Mouse (Mus musculus): ENCODE data around the gene Mpl.

Gene Mpl

DNA sequence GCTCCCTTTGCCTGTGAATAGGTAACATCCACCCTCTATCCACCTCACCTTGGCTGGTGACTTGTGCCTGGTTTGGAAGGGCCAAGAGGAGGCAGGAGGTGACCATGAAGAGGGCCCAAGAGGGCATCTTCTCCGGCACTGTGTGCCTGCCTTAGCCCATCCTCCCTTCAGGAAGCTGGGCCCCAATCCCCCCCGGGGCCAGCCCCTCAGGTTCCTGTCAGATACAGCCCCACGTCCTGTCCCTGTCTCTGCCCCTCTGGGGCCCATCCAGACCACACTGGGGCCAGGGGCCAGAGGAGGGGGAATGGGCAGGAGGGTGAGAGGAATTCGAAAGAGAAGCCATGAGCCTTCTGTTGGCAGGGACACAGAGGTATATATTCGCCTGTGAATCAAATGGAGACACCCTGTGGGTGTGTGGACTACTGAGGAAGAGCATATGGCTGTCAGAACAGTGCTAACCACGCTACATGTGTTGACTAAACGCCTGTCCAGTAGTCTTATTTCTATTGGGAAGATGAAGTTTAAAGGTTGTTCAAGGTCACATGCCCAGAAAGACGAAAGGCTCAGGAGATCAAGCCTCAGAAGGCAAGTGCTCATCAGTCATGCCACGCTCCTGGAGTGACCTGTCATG, at the start of gene Mpl:
Mpl (minus strand) TSS at position 169 of the 631 bp plus-strand sequence.
- no peak for DNase-seq (ENCODE audit: low spot score)

DNA sequence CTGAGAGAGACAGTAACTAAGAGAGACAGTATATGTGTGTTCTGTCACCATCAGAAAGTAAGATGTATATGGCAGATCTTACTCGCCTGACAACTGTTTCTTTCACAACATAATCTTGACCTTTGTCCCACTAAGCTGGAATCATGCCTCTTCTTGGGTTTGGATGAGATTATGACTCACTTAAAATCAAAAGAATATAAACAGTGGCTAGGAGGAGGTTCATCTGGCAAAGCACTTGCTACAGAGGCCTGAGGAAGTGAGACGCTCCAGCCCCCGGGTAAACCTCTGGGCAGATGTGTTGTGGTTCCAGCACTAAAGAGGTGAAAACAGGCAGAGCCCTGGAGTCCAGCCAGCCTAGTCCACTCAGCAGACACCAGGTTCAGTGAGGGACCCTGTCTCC, 48.2 kb upstream of the Mpl start:
- DNase-seq (ENCODE audit: low spot score) = peak; percentile 10

DNA sequence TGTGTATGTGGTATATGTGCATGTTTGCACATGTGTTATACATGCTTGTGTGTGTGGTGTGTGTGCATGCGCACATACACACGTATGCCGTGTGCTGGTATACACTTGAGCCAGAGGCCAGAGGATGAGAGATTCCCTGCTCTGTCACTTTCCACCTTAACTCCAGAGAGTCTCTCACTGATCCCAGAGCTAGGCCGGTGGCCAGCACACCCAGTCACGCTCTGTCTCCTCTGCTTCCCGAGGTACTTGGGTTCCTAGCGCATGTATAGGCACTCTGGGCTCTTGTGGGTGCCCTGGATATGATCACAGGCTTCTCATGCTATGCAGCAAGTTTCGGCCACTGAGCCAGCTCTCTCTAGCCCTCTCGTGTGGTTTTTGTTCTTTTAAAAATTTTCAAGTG, 43.5 kb upstream of the Mpl start:
- no peak for DNase-seq (ENCODE audit: low spot score)

DNA sequence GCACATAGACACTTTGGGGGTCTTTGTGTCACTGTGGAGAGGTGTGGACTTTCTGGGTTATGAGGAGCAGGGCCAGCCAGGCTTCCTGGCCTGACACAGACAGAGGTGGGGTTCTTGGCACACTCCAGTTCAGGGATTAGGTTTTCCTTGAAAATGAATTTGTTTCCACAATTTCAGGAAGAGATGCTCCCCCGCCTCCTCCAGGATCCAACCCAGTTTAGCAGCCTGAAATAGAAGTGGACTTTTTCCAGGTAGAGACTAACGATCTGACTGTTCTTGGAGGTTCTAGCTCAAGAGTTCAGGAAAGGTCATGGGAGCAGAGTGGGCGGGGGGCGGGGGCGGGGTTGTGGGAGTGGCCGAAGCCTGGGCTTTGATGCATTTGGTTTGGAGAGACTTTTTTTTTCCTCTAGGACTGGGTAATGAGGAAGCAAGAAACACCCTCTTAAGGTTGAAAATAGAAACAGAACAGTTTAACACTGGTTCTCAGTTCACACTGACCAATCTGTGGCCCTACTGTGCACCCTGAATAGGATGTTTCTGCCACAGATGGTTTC, 42.9 kb upstream of the Mpl start:
- DNase-seq (ENCODE audit: low spot score) = no peak

DNA sequence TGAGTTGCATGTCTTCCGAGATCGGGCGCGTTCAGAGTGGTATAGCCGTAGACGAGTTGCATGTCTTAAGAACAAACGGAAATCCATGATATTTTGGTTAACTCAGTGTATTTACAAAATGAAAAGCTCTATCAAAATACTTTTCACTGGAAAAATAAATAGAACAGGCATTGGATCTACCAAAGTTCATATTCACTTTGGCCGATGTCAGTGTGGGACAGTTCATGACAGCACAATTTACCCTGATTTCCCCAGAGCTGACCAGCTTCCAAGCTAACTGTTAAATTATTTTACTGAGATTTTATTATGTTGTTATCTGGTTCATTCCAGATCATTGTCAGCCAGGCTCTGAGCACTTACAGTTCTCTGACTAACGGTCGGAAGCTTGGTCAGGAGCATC, 33.1 kb upstream of the Mpl start:
- no peak for DNase-seq (ENCODE audit: low spot score)

DNA sequence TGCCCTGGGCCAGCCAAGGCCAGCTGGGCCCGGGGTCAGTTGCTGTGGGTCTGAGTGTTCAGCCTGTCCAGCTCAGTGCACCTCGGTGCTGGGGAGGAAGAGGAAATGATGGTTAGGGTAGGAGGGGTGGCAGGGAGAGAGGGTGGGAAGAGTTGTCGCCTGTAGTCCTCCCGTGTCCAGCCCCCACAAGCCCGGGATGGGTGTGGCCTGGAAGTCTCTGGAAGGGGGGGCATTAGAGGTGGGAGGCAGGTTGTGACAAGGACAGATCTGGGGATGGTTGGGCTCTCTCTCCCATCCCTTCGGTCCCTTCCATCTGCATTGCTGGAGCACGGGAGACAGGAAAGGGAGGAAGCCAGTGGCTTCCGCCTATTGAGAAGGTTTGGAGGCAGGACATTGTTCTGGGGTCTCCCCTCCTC, 32.4 kb upstream of the Mpl start, which contains the start of gene Tie1:
Tie1 (minus strand) TSS at position 345 of the 416 bp plus-strand sequence.
- DNase-seq (ENCODE audit: low spot score) = no peak

DNA sequence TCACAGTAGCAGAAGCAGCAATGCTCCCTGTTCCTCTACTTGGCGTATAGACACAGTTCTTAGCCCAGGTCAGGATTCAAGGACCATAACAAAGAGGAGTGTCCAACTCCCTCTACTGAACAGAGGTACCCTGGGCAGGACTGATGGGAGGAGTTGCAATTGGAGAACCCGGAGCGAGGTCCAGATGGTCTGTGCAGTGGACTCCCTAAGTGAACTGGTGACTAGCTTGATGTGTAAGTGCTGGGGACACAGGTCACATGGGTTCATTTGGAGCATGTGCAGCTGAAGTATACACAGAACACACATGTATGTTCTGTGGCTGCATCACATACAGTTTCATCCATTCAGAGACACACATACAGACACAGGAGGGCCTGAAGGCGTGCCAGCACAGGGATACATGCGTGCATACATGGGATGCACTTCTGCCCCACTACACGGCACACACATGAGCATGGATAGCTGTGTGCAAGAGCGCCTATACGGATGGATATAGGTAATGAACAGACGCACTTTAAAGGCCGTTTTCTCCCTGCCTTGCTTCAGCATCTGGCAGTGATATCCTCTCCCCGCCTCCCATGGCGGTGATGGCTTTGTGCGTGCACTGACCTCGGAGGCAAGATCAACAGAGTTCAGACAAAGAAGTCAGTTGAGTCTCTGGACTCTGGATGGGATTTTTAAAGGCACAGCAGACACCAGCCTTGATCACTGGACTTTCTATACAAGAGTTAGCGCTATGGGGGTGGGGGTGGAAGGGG, 19.6 kb upstream of the Mpl start:
- DNase-seq (ENCODE audit: low spot score) = no peak

DNA sequence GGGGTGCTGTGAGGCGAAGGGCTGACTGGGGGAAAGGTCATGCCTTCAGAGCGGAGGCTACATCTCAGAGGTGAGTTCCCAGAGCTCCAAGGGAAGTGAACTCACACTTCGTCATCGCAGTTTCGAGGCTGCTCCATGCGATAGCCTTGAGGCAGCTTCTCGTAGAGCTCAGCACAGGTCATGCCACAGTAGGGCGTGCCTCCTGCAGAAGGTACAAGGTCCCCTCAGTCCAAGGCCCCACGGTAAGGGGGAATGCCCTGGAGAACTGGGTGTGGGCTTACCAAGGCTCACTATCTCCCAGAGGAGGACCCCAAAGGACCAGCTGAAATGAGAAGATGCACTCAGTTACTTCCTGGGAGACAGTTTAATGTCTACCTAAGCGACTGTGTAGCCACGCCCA, 15.4 kb upstream of the Mpl start:
- DNase-seq (ENCODE audit: low spot score) = no peak

DNA sequence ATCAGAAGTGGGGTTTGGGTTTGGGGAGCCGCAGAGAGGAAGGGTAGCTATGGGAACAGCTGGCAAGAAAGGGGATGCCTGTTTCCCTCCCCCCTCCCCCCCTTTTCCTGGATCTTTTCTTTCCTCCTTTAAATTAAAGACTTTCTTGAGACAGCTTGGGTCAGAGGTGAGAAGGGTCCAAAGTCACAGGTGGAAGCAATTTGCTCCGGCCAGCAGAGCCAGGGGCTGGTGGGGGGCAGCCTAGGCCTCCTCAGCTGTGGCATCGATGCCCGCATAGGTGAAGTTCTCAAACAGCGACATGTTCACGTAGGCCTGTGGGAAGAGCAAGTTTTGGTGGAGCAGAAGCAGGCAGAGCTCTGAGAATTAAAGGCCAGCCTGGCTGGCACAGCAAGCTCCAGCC, 14.0 kb upstream of the Mpl start:
- DNase-seq (ENCODE audit: low spot score) = no peak

DNA sequence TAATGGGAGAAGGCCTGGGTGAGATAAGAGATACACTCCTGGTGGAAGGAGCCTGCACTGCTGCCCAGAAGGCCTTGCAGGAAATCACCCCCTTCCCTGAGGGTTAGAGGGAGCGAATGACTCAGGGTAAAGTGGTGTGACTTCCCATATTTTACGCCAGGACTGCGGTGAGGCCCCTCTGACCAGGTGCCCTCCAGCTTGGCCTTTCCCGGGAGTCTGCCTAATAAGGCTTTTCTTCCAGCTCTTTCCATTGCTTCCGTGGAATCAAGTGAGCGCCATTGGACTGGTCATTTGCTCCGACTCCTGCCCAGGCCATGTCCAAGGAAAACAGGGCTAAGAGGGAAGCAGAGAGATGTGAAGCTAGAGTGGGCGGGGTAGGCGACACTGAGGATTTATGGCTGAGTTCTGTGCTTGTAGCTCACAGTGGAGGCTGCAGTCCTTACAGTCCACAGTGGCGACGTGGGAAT, 8.4 kb upstream of the Mpl start:
- DNase-seq (ENCODE audit: low spot score) = peak; percentile 76

DNA sequence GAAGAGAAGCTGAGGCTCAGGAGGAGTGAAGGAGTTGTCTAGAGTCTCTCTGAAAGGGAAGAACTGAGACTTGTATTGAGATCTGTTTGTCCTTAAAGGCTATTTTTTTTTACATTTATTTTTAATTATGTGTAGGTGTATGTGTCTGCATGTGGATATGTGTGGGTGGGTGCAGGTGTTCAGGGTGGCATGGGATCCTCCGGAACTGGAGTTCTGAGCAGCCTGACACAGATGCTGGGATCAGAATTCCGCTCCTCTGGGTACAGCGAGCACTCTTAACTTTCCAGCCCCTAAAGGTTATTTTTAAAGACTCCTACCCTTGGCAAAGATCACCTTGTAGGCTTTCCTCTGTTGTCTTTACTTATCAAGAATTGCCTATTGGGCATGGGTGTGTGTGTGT, 7.6 kb upstream of the Mpl start:
- no peak for DNase-seq (ENCODE audit: low spot score)

DNA sequence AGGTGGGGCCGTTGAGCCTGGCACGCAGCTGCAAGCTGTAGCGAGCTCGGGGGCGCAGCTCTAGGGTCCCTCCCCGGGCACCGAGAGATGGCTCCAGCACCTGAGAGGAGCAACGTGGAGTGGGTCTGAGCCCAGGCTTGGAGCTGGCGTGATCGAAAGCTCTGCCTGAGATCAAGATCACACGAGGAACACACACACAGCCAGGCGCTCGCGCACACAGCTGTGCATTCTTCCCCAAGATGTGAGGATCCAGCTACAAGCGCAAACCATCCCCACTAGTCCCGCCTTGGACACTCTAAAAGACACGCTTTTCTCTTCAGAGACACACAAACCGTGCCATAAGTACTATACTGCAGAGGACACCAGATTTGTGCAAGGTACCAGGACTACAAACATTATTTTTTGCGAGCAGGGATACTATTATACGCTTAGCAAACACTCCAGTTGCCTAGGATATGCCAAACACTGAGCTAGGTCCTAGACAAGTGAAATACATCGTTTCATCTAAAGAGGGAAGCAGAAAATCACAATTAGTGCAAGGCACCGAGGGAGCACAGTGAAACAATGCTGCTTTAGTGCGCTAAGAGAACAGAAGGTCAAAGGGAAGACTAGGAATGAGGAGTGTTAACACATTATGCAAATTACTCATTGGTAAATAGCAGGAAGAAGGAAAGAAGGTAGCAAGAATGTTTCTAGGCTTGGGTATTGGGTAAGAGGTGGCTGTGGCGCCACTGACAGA, 10.7 kb downstream of the Mpl start:
- peak; percentile 18 for DNase-seq (ENCODE audit: low spot score)

DNA sequence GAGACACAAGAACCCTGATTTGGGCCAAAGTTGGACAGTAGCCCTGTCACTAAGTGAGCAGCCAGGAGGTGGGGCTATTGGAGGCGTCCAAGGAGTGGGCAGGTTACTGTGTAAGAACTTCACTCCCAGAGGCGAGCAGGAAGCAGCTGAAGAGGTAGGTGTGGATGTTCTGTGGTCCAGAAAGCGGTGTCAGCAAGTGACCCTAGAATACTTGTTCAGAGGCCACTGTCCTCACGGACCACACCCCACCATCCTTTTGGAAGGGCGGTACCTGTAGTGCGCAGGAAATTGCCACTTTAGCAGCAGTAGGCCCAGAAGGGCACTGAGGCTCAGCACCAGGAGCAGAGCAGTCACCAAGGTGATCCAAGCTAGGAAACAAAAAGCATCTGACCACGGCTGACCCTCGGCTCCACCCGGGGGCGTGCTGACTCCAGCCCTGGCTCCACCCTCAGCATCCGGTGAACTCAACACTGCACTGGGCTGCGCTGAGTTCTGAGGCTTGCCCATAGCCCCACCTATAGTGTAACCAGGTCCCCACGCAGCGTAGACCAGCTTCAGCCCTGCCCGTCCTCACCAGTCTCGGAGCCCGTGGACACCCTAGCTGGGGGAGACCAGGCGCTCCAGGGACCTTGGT, 11.4 kb downstream of the Mpl start:
- DNase-seq (ENCODE audit: low spot score) = peak; percentile 57

DNA sequence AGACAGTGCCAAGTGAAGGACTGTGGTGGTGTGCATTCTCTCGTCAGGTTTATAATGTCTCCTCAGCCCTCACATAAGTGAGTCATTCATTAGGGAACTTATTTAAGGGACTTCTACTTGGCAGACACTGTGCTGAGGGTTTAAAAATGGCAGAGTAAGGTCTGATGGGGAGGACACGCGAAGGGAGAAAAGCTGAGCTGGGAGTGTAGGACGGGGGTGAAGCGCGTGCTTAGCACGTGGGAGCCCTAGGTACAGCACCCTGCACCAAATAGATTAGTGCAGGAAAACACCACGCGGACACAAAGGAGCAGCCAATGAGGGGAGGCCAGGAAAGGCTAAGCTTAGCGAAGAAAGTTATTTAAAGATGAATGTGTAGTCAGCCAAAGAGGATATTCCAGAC, 12.2 kb downstream of the Mpl start:
- DNase-seq (ENCODE audit: low spot score) = no peak

DNA sequence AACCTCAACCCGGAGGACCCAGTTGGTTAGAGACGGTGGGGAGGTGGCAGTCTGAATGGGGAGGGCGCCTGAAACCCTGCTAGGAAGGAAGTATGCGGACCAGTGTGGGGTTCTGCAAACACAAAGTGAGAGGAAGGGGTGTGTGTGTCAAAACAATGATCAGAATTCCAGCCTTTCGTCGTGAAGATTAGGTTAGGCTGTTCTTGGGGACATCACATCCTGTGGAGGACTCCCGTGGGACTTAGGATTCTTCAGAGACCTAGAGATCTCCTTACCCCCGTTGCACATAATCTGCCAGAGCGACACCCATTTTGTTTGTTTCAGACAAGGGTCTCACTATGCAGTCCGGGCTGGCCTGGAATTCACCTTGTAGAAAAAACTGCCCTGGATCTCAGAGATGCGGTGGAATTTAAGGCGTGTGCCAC, 19.5 kb downstream of the Mpl start:
- no peak for DNase-seq (ENCODE audit: low spot score)

DNA sequence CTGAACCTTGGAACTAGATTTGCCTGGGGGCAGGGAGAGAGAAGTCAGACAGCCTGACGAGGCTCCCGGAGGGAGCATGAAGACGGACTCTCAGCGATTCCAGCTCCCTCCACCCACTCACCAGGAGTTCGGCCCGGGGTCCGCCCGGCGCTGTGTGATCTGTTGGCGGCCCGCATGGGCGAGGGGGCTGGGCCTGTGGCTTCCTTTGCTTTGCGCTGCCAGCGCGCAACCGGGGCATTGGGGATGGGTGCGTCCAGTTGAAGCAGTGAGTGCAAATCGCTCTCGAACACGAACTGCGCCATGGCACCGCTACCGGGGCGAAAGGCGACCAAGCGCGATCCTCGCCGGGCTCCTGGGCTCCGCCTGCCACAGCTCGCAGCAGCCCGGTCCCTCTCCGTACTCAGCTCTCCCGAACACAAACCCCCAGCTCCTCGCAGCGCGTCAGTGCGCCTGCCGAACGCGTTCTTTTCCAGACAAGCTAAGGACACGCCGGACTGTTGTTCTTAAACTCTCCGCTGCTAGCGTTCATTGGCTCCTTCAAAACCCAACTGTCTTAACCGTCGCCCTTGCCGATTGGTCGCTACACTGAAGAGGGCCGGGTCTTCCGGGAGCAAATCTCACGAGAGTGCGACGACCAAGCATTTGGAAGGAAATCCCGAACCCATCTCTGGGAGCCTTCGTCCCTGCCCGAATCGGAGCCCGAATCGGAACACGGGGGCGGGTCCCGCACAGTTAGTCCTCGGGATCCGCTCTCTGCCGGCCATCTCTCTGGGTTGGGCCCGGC, 20.3 kb downstream of the Mpl start, which contains the start of gene Cdc20:
Cdc20 (minus strand) TSS at position 533 of the 784 bp plus-strand sequence.
- peak; percentile 92 for DNase-seq (ENCODE audit: low spot score)

DNA sequence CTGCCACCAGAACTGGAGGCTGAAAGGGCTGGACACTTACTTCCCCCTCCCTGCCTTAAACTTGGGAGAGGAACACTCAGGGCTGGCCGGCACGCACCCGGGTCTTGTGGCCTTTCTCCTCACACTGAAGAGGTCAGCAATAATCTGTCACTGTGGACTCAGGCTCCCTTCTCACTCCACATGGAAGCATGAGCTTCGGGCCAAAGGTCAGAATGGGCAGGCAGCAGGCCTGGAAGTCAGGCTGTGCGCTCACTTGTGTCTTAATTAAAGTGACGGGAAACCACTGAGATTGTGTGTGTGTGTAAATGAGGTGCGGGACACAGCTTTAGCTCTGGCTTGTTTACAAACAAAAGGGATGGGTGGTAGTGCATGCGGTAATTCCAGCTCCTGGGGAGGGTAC, 25.0 kb downstream of the Mpl start:
- no peak for DNase-seq (ENCODE audit: low spot score)

DNA sequence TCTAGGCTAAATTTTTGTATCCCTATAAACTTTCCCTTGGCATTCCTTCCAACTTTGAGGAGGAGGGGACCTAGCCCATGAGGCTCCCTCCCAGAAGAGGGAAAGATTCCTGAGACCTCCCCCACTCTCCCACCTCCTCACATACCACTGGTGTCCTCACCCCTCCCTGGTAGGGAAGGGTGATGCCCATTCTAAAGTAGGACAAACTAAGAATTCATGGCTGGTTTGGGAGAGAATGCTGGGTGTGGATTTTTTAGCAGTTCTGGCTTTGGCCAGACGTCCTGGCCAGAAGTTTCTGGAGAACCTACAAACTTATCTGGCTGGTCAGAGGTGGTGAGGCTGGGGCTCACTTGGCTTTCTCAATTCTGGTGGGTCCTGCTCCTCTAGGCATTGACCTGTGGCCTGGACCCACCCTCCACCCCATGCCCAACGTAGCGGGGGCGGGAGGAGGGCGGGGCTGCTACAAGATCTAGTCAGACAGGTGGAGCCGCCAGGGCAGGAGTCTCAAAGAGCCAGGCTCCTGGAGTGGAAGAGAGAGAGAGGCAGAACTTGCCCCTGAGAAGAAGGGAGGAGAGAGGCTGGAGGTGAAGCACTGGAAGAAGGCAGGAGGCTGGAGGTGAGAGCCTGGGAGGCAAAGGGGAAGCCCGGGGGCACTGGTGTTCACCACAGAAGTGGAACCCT, 28.0 kb downstream of the Mpl start:
- no peak for DNase-seq (ENCODE audit: low spot score)

DNA sequence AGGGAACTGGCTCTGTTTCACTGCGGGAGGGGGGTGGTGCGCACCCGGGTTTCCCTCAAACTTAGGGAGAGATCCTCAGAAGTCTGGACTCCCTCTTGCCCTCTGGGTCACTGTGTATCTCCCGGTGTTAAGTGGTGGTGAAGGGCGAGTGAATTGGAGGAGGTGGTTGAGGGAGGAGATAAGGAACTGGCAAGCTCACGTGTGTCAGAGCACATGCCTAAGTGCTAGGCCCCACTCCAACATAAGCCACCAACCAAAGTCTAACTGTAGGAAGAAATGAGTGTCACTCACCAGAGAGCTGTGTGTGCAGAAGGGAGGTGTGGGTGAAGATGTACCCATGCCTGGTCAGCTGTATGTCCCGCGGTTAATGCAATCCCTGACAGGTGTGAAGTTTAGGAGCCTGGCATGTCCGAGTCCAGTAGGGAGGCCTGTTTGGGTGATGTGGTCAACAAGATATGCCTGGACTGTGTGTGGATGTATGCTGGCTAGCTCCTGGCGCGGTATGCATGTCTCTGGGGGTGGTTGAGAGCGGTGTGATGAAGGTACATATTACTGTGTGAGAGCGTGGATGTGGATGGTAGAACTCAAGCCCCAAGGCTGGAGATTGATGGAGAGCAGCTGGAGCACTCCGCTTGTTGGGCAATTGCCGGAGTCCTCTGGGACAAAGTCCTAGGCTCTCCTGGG, 28.6 kb downstream of the Mpl start:
- no peak for DNase-seq (ENCODE audit: low spot score)
